Mouse (Mus musculus): ENCODE measurements around the gene Vmn1r220.
"Not testable (repeated sequence)": the region's sequence is repeated elsewhere in the genome, so short reads cannot be mapped to it uniquely, and the experiment has no call there.

The Vmn1r220 gene

GRCm38 (mm10) chr13:23187875-23188274 is at the start of gene Vmn1r220:
Vmn1r220 (minus strand) TSS chr13:23187975.
- no peak for DNase-seq

GRCm38 (mm10) chr13:23235847-23236246 is 48.1 kb upstream of the Vmn1r220 start, which contains the start of gene Vmn1r222:
Vmn1r222 (minus strand) TSS chr13:23235947.
- DNase-seq: not testable (repeated sequence)

- not testable (repeated sequence) for DNase-seq
These were observed 26.1 kb upstream of the Vmn1r220 start, which contains the start of gene Vmn1r221 for GRCm38 (mm10) chr13:23213827-23214226. Vmn1r221 (plus strand) TSS chr13:23214127.

GRCm38 (mm10) chr13:23203885-23204284 is 16.1 kb upstream of the Vmn1r220 start:
- not testable (repeated sequence) for DNase-seq

GRCm38 (mm10) chr13:23166471-23166870 is 21.3 kb downstream of the Vmn1r220 start:
- not testable (repeated sequence) for DNase-seq

- no peak for DNase-seq
These were observed 28.8 kb downstream of the Vmn1r220 start, which contains the start of gene Vmn1r219 for GRCm38 (mm10) chr13:23159012-23159411. Vmn1r219 (plus strand) TSS chr13:23159312.

- DNase-seq: no peak
These were observed 29.9 kb downstream of the Vmn1r220 start for GRCm38 (mm10) chr13:23157848-23158247.

GRCm38 (mm10) chr13:23138880-23139279 is 48.9 kb downstream of the Vmn1r220 start:
- no peak for DNase-seq

GRCm38 (mm10) chr13:23133501-23133900 is 54.3 kb downstream of the Vmn1r220 start:
- DNase-seq: no peak

GRCm38 (mm10) chr13:23133099-23133498 is 54.7 kb downstream of the Vmn1r220 start, which contains the start of gene Vmn1r218:
Vmn1r218 (plus strand) TSS chr13:23133155.
- DNase-seq: no peak

All from cerebellum, adult 11-12 months (tissue).